Comparison of ENCODE assay signal across 8 mouse cellular contexts in the genomic region with DNA sequence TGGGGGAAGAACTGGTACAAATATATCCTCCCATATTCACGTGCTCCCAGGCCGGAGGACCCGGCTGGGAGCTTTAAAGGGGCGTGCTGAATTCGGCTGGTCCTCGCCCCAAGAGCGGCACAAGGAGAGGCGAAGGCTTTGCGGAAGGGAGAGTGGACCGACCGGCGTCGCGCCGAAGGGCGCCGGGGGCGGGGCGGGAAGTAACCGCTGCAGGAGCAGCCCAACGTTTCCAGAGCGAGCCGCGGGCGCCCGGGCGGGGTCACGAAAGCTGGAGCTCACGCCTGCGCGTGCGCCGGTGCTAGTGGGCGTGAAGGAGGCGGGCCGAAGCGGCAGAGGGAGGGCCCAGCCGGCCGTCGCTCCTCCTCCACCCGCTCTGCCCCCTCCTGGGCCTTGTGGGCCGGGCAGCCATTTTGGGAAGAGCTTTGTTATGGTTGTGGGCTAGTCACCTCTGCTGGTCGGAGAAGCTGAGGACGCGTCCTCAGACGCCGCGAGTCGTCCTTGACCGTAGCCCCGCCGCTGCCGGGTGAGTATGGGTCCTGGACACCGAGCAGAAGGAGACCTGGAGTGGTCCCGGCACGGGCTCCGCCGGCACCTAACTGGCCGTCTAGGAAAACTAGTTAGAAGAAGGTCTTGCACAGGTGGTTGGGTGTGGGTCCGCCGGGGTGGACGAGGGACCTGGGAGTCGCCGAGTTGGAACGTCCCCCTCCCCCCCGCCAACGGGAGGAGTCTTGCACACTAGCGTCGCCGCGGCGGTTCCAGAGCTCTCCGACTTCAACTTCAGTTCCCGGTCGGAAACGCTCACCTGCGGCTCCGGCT. TPM values are rescaled to one million over a fixed set of nuclear protein-coding genes. Genes with fewer than 3 reads are reported as not detected.
DNase-seq lines count a peak whose midpoint lies in the region; ATAC-seq lines count a peak whose summit lies in the region.

A gene (plus strand): TSS at position 353 of the 816 bp plus-strand sequence.

- H3K9me3 ChIP-seq in hindbrain, embryonic 16.5 days (ENCODE audit: control insufficient read depth, low read length), result no peaks in the 10 kb centered on the region

- peaks cover 62% of the 10 kb centered on the region for H3K79me2 ChIP-seq in macrophage (ENCODE audit: inconsistent target)

- H3K9ac ChIP-seq in hindbrain, embryonic 16.5 days (ENCODE audit: low read depth, low read length), result peak within 1 kb of the TSS; percentile 76

- H3K27me3 ChIP-seq in hindbrain, embryonic 16.5 days (replicated peaks; ENCODE audit: control insufficient read depth, insufficient read depth, low read length), result no peaks in the 10 kb centered on the region

- peaks cover 6% of the 10 kb centered on the region; the same call in 1 of the 2 replicates for H3K36me3 ChIP-seq in hindbrain, embryonic 16.5 days (ENCODE audit: control insufficient read depth, insufficient read depth, low read length)
- H3K36me3 ChIP-seq in macrophage (ENCODE audit: inconsistent target), result peaks cover 12% of the 10 kb centered on the region; the same call in 1 of the 2 replicates

- DNase-seq in T-cell, adult 2 months (ENCODE audit: low spot score), result peak; percentile 97
- peak; percentile 94 to 98 for DNase-seq in cerebellum, postnatal 36 days
- DNase-seq in gastrocnemius, adult 18-20 months (ENCODE audit: low spot score), result peak; percentile 97
- peak; percentile 98 to 99 for DNase-seq in left cerebral cortex, adult 18-20 months (ENCODE audit: low spot score in 2 of 2)
- peak; percentile 99 for DNase-seq in right cerebral cortex, adult 18-20 months
- DNase-seq in urinary bladder, postnatal 10 days (ENCODE audit: low spot score), result peak; percentile 92

- peak; percentile 95 for ATAC-seq in hindbrain, embryonic 16.5 days

- H3K4me3 ChIP-seq in hindbrain, embryonic 16.5 days (ENCODE audit: low read length), result peak within 1 kb of the TSS; percentile 65
- H3K4me3 ChIP-seq in macrophage (ENCODE audit: inconsistent target), result peak within 1 kb of the TSS; percentile 89

- WGBS in hindbrain, embryonic 16.5 days, result under 1% methylated on average over 76 of the region's 78 CpGs
- 0% methylated on average over 57 of the region's 78 CpGs for WGBS in macrophage (ENCODE audit: missing documents)

- peak within 1 kb of the TSS; percentile 90 for H3K27ac ChIP-seq in hindbrain, embryonic 16.5 days (ENCODE audit: low read depth, low read length)
- peak within 1 kb of the TSS; percentile 95 for H3K27ac ChIP-seq in macrophage

- peaks cover 15% of the 10 kb centered on the region for H3K4me1 ChIP-seq in hindbrain, embryonic 16.5 days (ENCODE audit: control insufficient read depth, insufficient read depth, low read depth, low read length)

- H3K4me2 ChIP-seq in hindbrain, embryonic 16.5 days (ENCODE audit: low read length), result peak within 1 kb of the TSS; percentile 97

RNA-seq across cellular contexts. Expression of the gene that starts here (rescaled TPM):
- 10 to 100 TPM; 38.7 to 40.9 TPM for total RNA-seq in gastrocnemius, adult 18-20 months (2021)
- 12.1 and 14.6 TPM in 2 replicates for polyA plus RNA-seq in hindbrain, embryonic 16.5 days (2015; fragmentation: Nextera tagmentation; extraction: Ambion mirVana)
- 10 to 100 TPM; 40.5 to 47.2 TPM for total RNA-seq in left cerebral cortex, adult 18-20 months (2021)
- total RNA-seq in macrophage (2018; cell fraction: chromatin; rRNA removed), result 100 to 1,000 TPM in 20 of 26 experiments, 10 to 100 TPM in 6; 62.1 to 218 (median 142) TPM
- total RNA-seq in macrophage (2018; cell fraction: cytosol; rRNA removed), result 10 to 100 TPM; 35.7 to 59.1 (median 48.0) TPM
- total RNA-seq in macrophage (2018; cell fraction: nucleus; rRNA removed), result 100 to 1,000 TPM in 15 of 26 experiments, 10 to 100 TPM in 11; 54.8 to 174 (median 104) TPM
- polyA plus RNA-seq in macrophage (2018), result 27.3 to 40.2 TPM (median 37.7 TPM) in 3 replicates

Comparison
In these comparisons a context has a peak if more than half of its experiments do, and no peak if none do; other contexts are left out.
1. Peak in every context shown above with its lines: DNase-seq, ATAC-seq, H3K4me3 ChIP-seq and H3K27ac ChIP-seq.